Mouse (Mus musculus) adrenal gland, adult 8-10 months (tissue): Measurements from ENCODE around the gene Depdc1b. TPM values are rescaled to one million over a fixed set of nuclear protein-coding genes. Genes with fewer than 3 reads are reported as not detected.

Source experiments
- DNase-seq: peaks from one replicate; pipeline ENCODE4 v3.0.0; 2022
- total RNA-seq, 4 experiments: library from RNA; stranded (reverse); gene quantifications; 2 replicates each; pipeline ENCODE4 v1.2.4; 2022

The Depdc1b gene
- total RNA-seq, 4 experiments from 2014 or later = 0.28 to 0.83 (median 0.31) TPM; not detected in 1

DNA sequence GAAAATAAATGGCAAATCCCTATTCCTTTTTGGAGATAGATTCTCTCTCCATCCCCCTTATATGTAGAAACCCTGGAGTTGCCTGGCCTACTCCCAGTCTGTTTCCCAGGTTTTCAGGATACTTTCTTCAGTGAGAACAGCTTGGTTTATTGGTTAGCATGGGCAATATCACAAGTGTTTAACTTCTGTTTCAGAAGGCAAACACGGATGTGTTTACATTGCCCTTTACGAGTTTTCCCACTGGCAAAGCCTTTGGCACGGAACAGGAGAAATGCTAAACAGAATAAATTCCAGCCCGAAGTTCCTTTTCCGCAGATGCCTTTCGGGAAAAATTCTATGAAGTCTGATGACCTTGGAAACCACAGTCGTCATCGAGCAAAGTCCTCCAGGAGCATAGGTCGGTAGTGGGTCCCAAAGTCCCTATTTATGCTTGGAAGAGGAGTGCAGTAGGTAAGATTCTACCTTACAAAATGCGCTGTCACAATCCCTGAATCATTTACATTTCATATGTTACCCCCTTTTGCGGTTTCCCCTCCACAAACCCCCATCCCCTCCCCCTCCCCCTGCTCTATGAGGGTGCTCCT lies 132.3 kb downstream of the Depdc1b start:
- no peak for DNase-seq

DNA sequence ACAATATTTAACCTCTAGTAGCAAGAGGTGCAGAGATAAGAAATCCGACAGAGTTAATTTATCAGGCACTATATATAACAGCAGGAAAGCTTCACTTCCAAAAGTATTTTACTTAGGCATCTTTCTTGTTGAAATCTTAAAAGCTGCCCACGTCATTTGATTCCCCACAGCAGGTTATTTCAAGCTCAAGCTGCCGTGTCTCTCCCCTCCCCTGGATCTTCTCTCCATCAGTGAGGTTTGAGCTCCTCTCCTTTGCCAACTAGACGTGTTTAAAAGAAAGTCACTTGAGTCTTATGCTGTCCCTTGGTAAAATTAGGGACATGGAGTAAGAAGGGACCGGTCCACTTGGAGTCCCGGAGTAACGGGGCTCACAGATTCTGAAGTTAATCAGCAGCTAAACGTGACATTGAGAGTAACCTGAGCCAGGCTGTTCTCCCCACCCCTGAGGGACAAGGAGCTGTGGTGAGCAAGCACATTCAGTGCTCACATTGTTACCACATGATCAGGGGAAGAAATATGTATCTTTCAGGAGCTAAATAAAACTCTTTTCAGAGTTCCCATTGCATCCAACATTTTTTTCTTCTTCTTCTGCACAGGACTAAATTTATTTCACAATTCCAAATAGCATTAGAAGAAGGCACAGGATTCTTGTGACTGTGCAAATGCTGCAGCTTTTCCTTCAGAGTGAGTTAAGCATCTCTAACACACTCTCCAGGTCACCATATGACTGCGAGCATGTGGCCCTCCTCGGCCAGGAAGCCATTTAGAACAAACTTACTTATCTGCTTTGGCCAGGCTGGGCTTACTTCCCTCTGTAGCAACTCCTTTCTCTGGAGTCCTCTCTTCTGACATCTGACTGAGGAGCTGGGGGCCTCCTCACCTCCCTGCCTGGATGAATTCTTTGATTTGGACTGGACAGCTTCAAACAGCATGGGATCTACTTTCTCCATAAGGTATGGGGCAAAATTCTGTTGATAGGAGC lies 133.3 kb downstream of the Depdc1b start, which contains the start of gene Pde4d:
Pde4d (plus strand) TSS at position 833 of the 982 bp plus-strand sequence.
- no peak for DNase-seq

- DNase-seq = no peak
Measured at GRCm38 (mm10) chr13:108451122-108451521, 135.0 kb downstream of the Depdc1b start.

DNA sequence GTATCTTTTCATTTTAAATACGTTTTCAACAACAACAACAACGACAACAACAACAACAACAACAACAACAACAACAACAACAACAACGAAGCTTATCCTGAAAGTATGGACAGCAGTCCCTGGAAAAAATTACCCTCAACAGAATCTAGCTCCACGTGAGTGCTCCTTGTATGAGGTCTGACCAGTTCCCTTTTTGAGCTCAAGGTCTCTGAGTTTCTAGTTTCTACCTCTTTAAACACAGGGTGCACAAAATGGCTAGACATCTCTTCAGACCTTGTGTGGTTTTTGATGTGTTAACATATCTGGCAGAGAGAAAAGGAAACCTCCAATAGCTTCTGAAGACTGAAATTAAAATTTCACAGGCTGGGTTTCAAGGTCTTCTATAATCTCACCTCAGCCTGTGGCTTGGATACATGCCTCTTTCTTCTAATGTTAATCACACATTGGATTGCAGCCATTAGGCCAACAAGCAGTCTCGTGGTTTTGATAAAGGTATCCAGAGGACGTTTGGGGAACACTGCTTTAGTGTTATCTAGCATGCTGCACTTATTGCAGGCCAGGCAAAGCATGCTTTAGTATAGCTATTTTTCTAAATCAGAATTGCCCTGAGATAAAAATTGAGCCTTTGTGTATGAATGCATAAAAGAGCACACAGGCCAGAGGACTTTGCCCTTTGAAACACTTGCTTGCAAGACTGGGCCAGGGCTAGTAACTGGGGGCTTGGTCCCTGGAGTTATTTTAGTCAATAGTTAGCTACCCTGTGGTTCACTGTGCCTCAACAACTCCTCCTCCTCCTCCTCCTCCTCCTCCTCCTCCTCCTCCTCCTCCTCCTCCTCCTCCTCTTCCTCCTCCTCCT lies 137.2 kb downstream of the Depdc1b start:
- DNase-seq = no peak

Other genes starting within 250 kb of the Depdc1b start
- 10 to 100 TPM; 13.9 to 27.0 (median 20.9) TPM for gene Ndufaf2, start 157.7 kb upstream of the Depdc1b start, total RNA-seq
- gene Ercc8, start 157.6 kb upstream of the Depdc1b start, total RNA-seq = 10 to 100 TPM in 3 of 4 experiments, 1 to 10 TPM in 1; 6.9 to 12.0 (median 11.3) TPM
- 1 to 10 TPM; 2.7 to 3.8 (median 3.2) TPM for gene Elovl7, start 101.9 kb upstream of the Depdc1b start, total RNA-seq
- gene Pde4d, start 133.6 kb downstream of the Depdc1b start, total RNA-seq = 10 to 100 TPM; 10.8 to 13.3 (median 12.0) TPM